Mouse (Mus musculus): ENCODE data around the gene Aqp7.

DNA sequence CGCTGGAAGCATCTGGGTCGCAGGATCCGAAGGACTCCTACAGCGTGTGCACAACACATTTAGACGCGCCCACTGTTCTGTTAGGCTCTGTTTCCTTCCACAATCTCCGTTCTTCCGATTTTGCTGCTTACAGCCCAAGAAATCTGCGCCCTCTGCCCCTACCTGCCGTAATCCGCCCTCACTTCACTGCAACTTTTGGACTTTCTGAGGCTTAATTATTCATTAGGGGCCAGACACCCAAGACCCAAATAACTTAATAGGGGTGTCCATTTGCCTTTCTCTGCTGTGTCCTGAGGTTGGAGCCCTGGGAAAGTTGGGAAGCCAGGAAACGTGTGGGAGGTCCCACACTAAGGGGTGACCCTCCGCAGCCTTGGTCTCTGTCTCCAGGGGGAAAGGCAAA, 49.4 kb upstream of the Aqp7 start:
- no peak for TF ChIP-seq CTCF (conservative IDR thresholded peaks at IDR 0.05 in 1 of 2, IDR thresholded peaks at IDR 0.05 in 1 of 2; ENCODE audit: low read depth in 2 of 2, low read length in 2 of 2)
- TF ChIP-seq ZMIZ1 (IDR thresholded peaks at IDR 0.05; ENCODE audit: low read depth, low read length) = no peak
- no peak for TF ChIP-seq CHD2 (IDR thresholded peaks at IDR 0.05; ENCODE audit: low read length)
- no peak for TF ChIP-seq POLR2A (IDR thresholded peaks at IDR 0.05; ENCODE audit: low read depth, low read length)
- no peak for TF ChIP-seq SIN3A (IDR thresholded peaks at IDR 0.05; ENCODE audit: low read length)
- no peak for TF ChIP-seq POLR2AphosphoS2 (IDR thresholded peaks at IDR 0.05; ENCODE audit: low read depth, low read length)
- no peak for TF ChIP-seq MAX (IDR thresholded peaks at IDR 0.05; ENCODE audit: low read length)

All from CH12.LX (cell line).